Mouse (Mus musculus) MEL (cell line): ENCODE measurements around the gene Itpr3. TPM values are rescaled to one million over a fixed set of nuclear protein-coding genes. Genes with fewer than 3 reads are reported as not detected.

Source experiments
- DNase-seq: peaks from one replicate; pipeline ENCODE4 v3.0.0; 2011; ENCODE audit warnings: low read depth, low spot score
- H3K27ac ChIP-seq: 2 replicates; pipeline ENCODE4 v1.5.1; 2012; ENCODE audit warnings: low read depth, mild to moderate bottlenecking, control low read depth, low read length, moderate library complexity; ENCODE audit not compliant: control insufficient read depth
- H3K27me3 ChIP-seq, 2 experiments: fragments of 150-350 bp in 1 of 2; sonication (generic) in 1 of 2; 2 replicates each; pipeline ENCODE4 v1.6.1; 2012; ENCODE audit warnings: low read length in 2 of 2, mild to moderate bottlenecking in 2 of 2, improper control_type of control experiment in 1 of 2, moderate library complexity in 1 of 2; ENCODE audit not compliant: insufficient read depth in 2 of 2, control insufficient read depth in 1 of 2
- H3K36me3 ChIP-seq, 2 experiments: 2 replicates each; pipeline ENCODE4 v1.6.1; 2012 to 2014; ENCODE audit warnings: low read length in 2 of 2, improper control_type of control experiment in 1 of 2, inconsistent platforms in 1 of 2, mild to moderate bottlenecking in 1 of 2; ENCODE audit not compliant: insufficient read depth in 2 of 2, control insufficient read depth in 1 of 2
- H3K4me1 ChIP-seq, 2 experiments: fragments of 150-350 bp in 1 of 2; sonication (generic) in 1 of 2; 2 replicates each; pipeline ENCODE4 v1.6.1; 2012; ENCODE audit warnings: low read length in 2 of 2, improper control_type of control experiment in 1 of 2, mild to moderate bottlenecking in 1 of 2; ENCODE audit not compliant: insufficient read depth in 2 of 2, control insufficient read depth in 1 of 2
- H3K4me3 ChIP-seq, 2 experiments: fragments of 150-350 bp in 1 of 2; sonication (generic) in 1 of 2; 2 replicates each; pipeline ENCODE4 v1.5.1; 2012; ENCODE audit warnings: low read depth in 2 of 2, low read length in 2 of 2, mild to moderate bottlenecking in 2 of 2, moderate library complexity in 2 of 2, control low read depth in 1 of 2, improper control_type of control experiment in 1 of 2; ENCODE audit not compliant: control insufficient read depth in 1 of 2, insufficient read depth in 1 of 2
- H3K79me2 ChIP-seq: 2 replicates; pipeline ENCODE4 v1.6.1; 2012; ENCODE audit warnings: mild to moderate bottlenecking, low read length, moderate library complexity; ENCODE audit not compliant: control insufficient read depth, poor library complexity, insufficient read depth
- H3K9ac ChIP-seq: 2 replicates; pipeline ENCODE4 v1.6.1; 2012; ENCODE audit warnings: low read depth, mild to moderate bottlenecking, control low read depth, low read length, moderate library complexity; ENCODE audit not compliant: control insufficient read depth, poor library complexity, severe bottlenecking
- H3K9me3 ChIP-seq: fragments of 150-350 bp; sonication (generic); replicated peaks from 2 replicates; pipeline ENCODE4 v1.6.1; 2012; ENCODE audit warnings: mild to moderate bottlenecking, low read length, improper control_type of control experiment, moderate library complexity; ENCODE audit not compliant: insufficient read depth
- ELF1 ChIP-seq: IDR thresholded peaks from 2 replicates; pipeline ENCODE4 v1.6.1; 2014; ENCODE audit warnings: low read depth, mild to moderate bottlenecking, inconsistent platforms, low read length, improper control_type of control experiment, moderate library complexity
- EP300 ChIP-seq, 2 experiments: IDR thresholded peaks; 2 replicates each; pipeline ENCODE4 v1.6.1; 2011; ENCODE audit warnings: improper control_type of control experiment in 2 of 2, low read length in 2 of 2, low read depth in 1 of 2, mild to moderate bottlenecking in 1 of 2
- GABPA ChIP-seq: IDR thresholded peaks from 2 replicates; pipeline ENCODE4 v1.6.1; 2012; ENCODE audit warnings: low read depth, mild to moderate bottlenecking, inconsistent platforms, low read length, improper control_type of control experiment, moderate library complexity
- HCFC1 ChIP-seq: IDR thresholded peaks from 2 replicates; pipeline ENCODE4 v1.6.1; 2012; ENCODE audit warnings: low read depth, mild to moderate bottlenecking, inconsistent platforms, low read length, improper control_type of control experiment, moderate library complexity
- NELFE ChIP-seq: IDR thresholded peaks from 2 replicates; pipeline ENCODE4 v1.6.1; 2011; ENCODE audit warnings: low read depth, low read length, improper control_type of control experiment
- NRF1 ChIP-seq: IDR thresholded peaks from 2 replicates; pipeline ENCODE4 v1.6.1; 2014; ENCODE audit warnings: low read depth, mild to moderate bottlenecking, inconsistent platforms, low read length, improper control_type of control experiment, moderate library complexity; ENCODE audit not compliant: poor library complexity, insufficient read depth, severe bottlenecking
- POLR2A ChIP-seq, 2 experiments: IDR thresholded peaks; 2 replicates each; pipeline ENCODE4 v1.6.1; 2011 to 2012; ENCODE audit warnings: low read length in 2 of 2, mild to moderate bottlenecking in 2 of 2, control low read depth in 1 of 2, improper control_type of control experiment in 1 of 2, low read depth in 1 of 2, moderate library complexity in 1 of 2; ENCODE audit not compliant: control insufficient read depth in 1 of 2, insufficient read depth in 1 of 2, poor library complexity in 1 of 2
- POLR2AphosphoS2 ChIP-seq: IDR thresholded peaks from 2 replicates; pipeline ENCODE4 v1.6.1; 2011; ENCODE audit warnings: low read length, improper control_type of control experiment
- POLR2AphosphoS5 ChIP-seq: IDR thresholded peaks from 2 replicates; pipeline ENCODE4 v1.6.1; 2012; ENCODE audit warnings: low read depth, borderline replicate concordance, mild to moderate bottlenecking, inconsistent platforms, low read length, moderate library complexity, mixed read lengths
- TBP ChIP-seq: IDR thresholded peaks from 2 replicates; pipeline ENCODE4 v1.8.0; 2011; ENCODE audit warnings: low read depth, low read length, improper control_type of control experiment
- ZNF384 ChIP-seq: IDR thresholded peaks from 2 replicates; pipeline ENCODE4 v1.6.1; 2012; ENCODE audit warnings: low read depth, mild to moderate bottlenecking, inconsistent platforms, low read length, improper control_type of control experiment
- polyA plus RNA-seq, 2 experiments: library from polyadenylated mRNA; stranded (reverse) in 1 of 2; unstranded in 1 of 2; fragments of >175 nt in 1 of 2; fragments of >200 nt in 1 of 2; gene quantifications; 2 replicates each; pipeline versions ENCODE4 v1.2.1 to v1.2.4; 2012; ENCODE audit warnings: low replicate concordance in 2 of 2, low read depth in 1 of 2; ENCODE audit not compliant: insufficient read length in 2 of 2, insufficient read depth in 1 of 2, missing spikeins in 1 of 2
- total RNA-seq: library from RNA; depleted of rRNA; stranded (reverse); fragments of 300-350 nt; gene quantifications from 2 replicates; pipeline ENCODE4 v1.2.3, GENCODE M21; 2012

Itpr3 gene
- total and polyA plus RNA-seq, 3 experiments = 7.3 to 11.4 TPM; not detected in 1

GRCm38 (mm10) chr17:27025326-27025902 is 31.7 kb upstream of the Itpr3 start:
- no peak for TF ChIP-seq POLR2AphosphoS2
- no peak for TF ChIP-seq POLR2A (IDR thresholded peaks at IDR 0.05; ENCODE audit: control insufficient read depth in 1 of 2, insufficient read depth in 1 of 2, low read depth in 1 of 2, low read length in 2 of 2, poor library complexity in 1 of 2)
- TF ChIP-seq ELF1 = peak; percentile 52; the same call in 1 of the 2 replicates
- 0 out of 2 replicates have a peak, but pooled peaks have one; percentile 39 for TF ChIP-seq NRF1
- peak in 1 of 2 experiments; percentile 44; a peak in 1 of 4 replicates for TF ChIP-seq EP300 (IDR thresholded peaks at IDR 0.05; ENCODE audit: low read depth in 1 of 2, low read length in 2 of 2)
- no peak for TF ChIP-seq NELFE
- TF ChIP-seq, all 39 proteins: peak for 3
- Histone ChIP-seq H3K9me3 (no peaks in the 10 kb centered on the region), H3K27ac (peak overlapping the region; percentile 26; the same call in 1 of the 2 replicates), H3K4me3 (no peak overlapping the region), H3K36me3 (peaks cover 2 to 17% of the 10 kb centered on the region in 2 experiments; a peak in 3 of 4 replicates), H3K9ac (no peak overlapping the region; the same call in 1 of the 2 replicates), H3K27me3 (no peaks in the 10 kb centered on the region), H3K79me2 (peaks cover 20% of the 10 kb centered on the region), H3K4me1 (peaks cover 7 to 21% of the 10 kb centered on the region in 2 experiments)
- peak; percentile 77 for DNase-seq

- DNase-seq = peak; percentile 44
- H3K9ac ChIP-seq = no peak overlapping the region
- H3K27me3 ChIP-seq = no peaks in the 10 kb centered on the region
- peaks cover 7 to 21% of the 10 kb centered on the region in 2 experiments for H3K4me1 ChIP-seq
- no peak overlapping the region for H3K4me3 ChIP-seq
- TF ChIP-seq GABPA (no peak), POLR2AphosphoS5 (no peak), TBP (no peak), HCFC1 (no peak), ZNF384 (no peak), NELFE (no peak), ELF1 (no peak), POLR2AphosphoS2 (no peak)
- H3K9me3 ChIP-seq = no peaks in the 10 kb centered on the region
- 0 out of 2 replicates have a peak overlapping the region, but pooled peaks have one; percentile 8 for H3K27ac ChIP-seq
- peaks cover 20% of the 10 kb centered on the region for H3K79me2 ChIP-seq
- H3K36me3 ChIP-seq = peaks cover 2 to 17% of the 10 kb centered on the region in 2 experiments; a peak in 3 of 4 replicates
These were observed 31.2 kb upstream of the Itpr3 start for GRCm38 (mm10) chr17:27025951-27026350.
